Mouse (Mus musculus) heart, postnatal 0 days (tissue): ENCODE measurements around the gene Zdhhc8. TPM values are rescaled to one million over a fixed set of nuclear protein-coding genes. Genes with fewer than 3 reads are reported as not detected.

ENCODE experiments used
- ATAC-seq: fragments of 200-750 bp; cut with Nextera tagmentation; 2 replicates; pipeline ENCODE4 v1.8.0; 2017; ENCODE audit warnings: low read depth, moderate number of reproducible peaks, moderate library complexity; ENCODE audit not compliant: insufficient read depth
- DNase-seq: peaks from one replicate; pipeline ENCODE4 v3.0.0-alpha.2; 2016; ENCODE audit warnings: low spot score
- H3K27ac ChIP-seq: fragments of 300-500 bp; sonication (generic); 2 replicates; pipeline ENCODE4 v1.5.1; 2014; ENCODE audit warnings: low read depth, mild to moderate bottlenecking
- H3K27me3 ChIP-seq: fragments of 300-500 bp; sonication (generic); 2 replicates; pipeline ENCODE4 v1.6.1; 2014; ENCODE audit warnings: low read length, mixed read lengths; ENCODE audit not compliant: control insufficient read depth, insufficient read depth
- H3K36me3 ChIP-seq: fragments of 300-500 bp; sonication (generic); replicated peaks from 2 replicates; pipeline ENCODE4 v1.6.1; 2014; ENCODE audit warnings: low read length, mixed read lengths; ENCODE audit not compliant: control insufficient read depth, insufficient read depth
- H3K4me1 ChIP-seq: fragments of 300-500 bp; sonication (generic); 2 replicates; pipeline ENCODE4 v1.6.1; 2014; ENCODE audit warnings: antibody characterized with exemption; ENCODE audit not compliant: control insufficient read depth, insufficient read depth
- H3K4me2 ChIP-seq: fragments of 300-500 bp; sonication (generic); 2 replicates; pipeline ENCODE4 v1.6.1; 2014; ENCODE audit warnings: low read depth, mild to moderate bottlenecking, low read length, moderate library complexity
- H3K4me3 ChIP-seq: fragments of 300-500 bp; sonication (generic); 2 replicates; pipeline ENCODE4 v1.5.1; 2014; ENCODE audit warnings: low read depth, low read length
- H3K9ac ChIP-seq: fragments of 300-500 bp; sonication (generic); replicated peaks from 2 replicates; pipeline ENCODE4 v1.6.1; 2014; ENCODE audit warnings: low read depth, low read length, mixed read lengths
- H3K9me3 ChIP-seq: fragments of 300-500 bp; sonication (generic); replicated peaks from 2 replicates; pipeline ENCODE4 v1.6.1; 2016; ENCODE audit warnings: low read length; ENCODE audit not compliant: control insufficient read depth
- CTCF ChIP-seq: IDR thresholded peaks from 2 replicates; pipeline ENCODE4 v1.5.1; 2016; ENCODE audit warnings: antibody characterized with exemption, control low read depth, low read depth
- EP300 ChIP-seq: IDR thresholded peaks from 2 replicates; pipeline ENCODE4 v1.6.1; 2016; ENCODE audit warnings: antibody characterized with exemption, low read depth
- WGBS: fragments of 180-500 bp; shearing (Covaris S2); extraction: QIAGEN DNeasy Blood & Tissue Kit; methylation state at CpG from one replicate; pipeline ENCODE4 v1.1.7; 2014; 5-methylcytosine and 5-hydroxymethylcytosine counted together
- polyA plus RNA-seq: library from polyadenylated mRNA; unstranded; fragments of >200 nt; fragmentation: Nextera tagmentation; extraction: Ambion mirVana; gene quantifications from 2 replicates; pipeline ENCODE4 v1.2.1, GENCODE M21; 2015
- total RNA-seq: library from RNA; depleted of rRNA; stranded (reverse); fragments of >200 nt; gene quantifications from 2 replicates; pipeline ENCODE4 v1.2.3, GENCODE M21; 2014; ENCODE audit warnings: low replicate concordance

Zdhhc8 gene
- total and polyA plus RNA-seq, 2 experiments from 2014 or later: 16.4 to 27.7 TPM

- Histone ChIP-seq H3K9me3 (no peaks in the 10 kb centered on the region), H3K4me1 (peaks cover 10% of the 10 kb centered on the region), H3K27ac (no peak overlapping the region), H3K27me3 (no peaks in the 10 kb centered on the region), H3K9ac (no peak overlapping the region), H3K4me3 (no peak overlapping the region), H3K36me3 (peaks cover 70% of the 10 kb centered on the region), H3K4me2 (no peak overlapping the region)
- ATAC-seq: no peak
- WGBS: 77% methylated on average over 6 of the region's 6 CpGs
- TF ChIP-seq CTCF: no peak
- no peak for TF ChIP-seq EP300
- DNase-seq: no peak
These were observed 17.8 kb upstream of the Zdhhc8 start for GRCm38 (mm10) chr16:18252736-18253135.

DNA sequence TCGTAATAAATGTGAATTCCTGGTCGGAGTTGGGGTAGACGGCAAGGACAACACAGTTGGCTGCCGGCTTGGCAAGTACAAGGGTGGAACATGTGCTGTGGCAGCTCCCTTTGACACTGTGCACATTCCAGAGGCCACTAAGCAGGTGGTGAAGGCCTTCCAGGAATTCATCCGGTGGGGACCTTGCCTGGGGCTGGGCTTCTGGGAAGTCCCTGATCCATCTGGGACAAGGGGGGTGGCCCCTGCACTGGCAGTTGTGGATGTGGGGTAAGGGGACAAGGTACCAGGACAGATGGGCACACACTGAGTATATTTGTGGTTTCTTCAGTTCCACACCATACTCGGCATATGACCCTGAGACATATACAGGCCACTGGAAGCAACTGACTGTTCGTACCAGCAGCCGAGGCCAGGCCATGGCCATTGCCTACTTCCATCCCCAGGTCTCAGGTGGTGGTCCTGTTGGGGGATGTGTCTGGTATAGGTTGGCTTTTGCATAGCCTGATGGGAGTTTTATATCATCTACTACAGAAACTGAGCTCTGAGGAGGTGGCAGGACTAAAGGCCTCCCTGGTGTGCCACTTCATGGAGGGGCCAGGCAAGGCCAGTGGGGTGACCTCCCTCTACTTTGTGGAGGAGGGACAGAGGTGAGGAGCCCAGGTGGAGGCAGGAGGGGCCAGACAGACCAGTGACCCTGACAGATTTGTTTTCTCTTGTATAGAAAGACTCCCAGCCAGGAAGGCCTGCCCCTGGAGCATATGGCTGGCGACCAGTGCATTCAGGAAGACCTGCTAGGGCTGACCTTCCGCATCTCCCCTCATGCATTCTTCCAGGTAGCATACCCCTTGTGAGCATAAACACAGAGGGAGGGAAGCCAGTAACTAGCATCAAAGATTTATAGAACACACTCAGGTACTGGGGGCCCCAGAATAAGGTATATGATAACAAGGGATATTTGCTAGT is 16.2 kb upstream of the Zdhhc8 start:
- Histone ChIP-seq H3K9me3 (no peaks in the 10 kb centered on the region), H3K27ac (no peak overlapping the region), H3K4me3 (no peak overlapping the region), H3K36me3 (peaks cover 62% of the 10 kb centered on the region), H3K4me2 (0 out of 2 replicates have a peak overlapping the region, but pooled peaks have one; percentile 88), H3K4me1 (peaks cover 20% of the 10 kb centered on the region), H3K27me3 (no peaks in the 10 kb centered on the region), H3K9ac (no peak overlapping the region)
- DNase-seq (no peak), ATAC-seq (no peak)
- no peak for TF ChIP-seq CTCF
- no peak for TF ChIP-seq EP300
- WGBS: 49% methylated on average over 10 of the region's 10 CpGs

- 63% methylated on average over 4 of the region's 4 CpGs for WGBS
- Histone ChIP-seq H3K4me3 (no peak overlapping the region), H3K4me2 (peak overlapping the region; percentile 88), H3K27ac (no peak overlapping the region), H3K9ac (peak overlapping the region; percentile 75; the same call in 1 of the 2 replicates), H3K36me3 (peaks cover 62% of the 10 kb centered on the region), H3K4me1 (peaks cover 20% of the 10 kb centered on the region), H3K9me3 (no peaks in the 10 kb centered on the region), H3K27me3 (no peaks in the 10 kb centered on the region)
- ATAC-seq (no peak), DNase-seq (no peak)
- TF ChIP-seq EP300: no peak
- TF ChIP-seq CTCF: no peak
These were observed 15.3 kb upstream of the Zdhhc8 start for GRCm38 (mm10) chr16:18250231-18250630.

DNA sequence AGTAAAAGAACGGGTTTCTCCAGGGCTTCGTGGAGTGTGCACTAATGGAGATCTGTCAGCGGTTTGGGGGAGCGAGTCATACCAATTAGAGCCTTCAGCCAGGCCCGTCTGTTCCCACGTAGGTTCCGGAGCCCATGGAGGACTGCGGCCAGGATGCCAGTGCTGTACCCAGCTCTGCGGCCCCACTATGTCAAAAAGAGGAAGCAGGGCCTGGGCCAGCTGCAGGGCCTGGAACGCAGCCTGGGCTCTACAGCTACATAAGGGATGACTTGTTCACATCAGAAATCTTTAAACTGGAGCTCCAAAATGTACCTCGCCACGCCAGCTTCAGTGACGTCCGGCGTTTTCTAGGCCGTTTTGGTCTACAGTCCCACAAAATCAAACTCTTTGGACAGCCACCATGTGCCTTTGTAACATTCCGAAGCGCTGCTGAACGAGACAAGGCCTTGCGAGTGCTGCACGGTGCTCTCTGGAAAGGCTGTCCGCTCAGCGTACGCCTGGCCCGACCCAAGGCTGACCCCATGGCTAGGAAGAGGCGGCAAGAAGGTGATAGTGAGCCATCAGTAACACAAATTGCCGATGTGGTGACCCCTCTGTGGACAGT is 14.5 kb upstream of the Zdhhc8 start:
- H3K4me2 ChIP-seq: peak overlapping the region; percentile 88
- no peak for DNase-seq
- H3K4me1 ChIP-seq: peaks cover 20% of the 10 kb centered on the region
- H3K27ac ChIP-seq: peak overlapping the region; percentile 90
- no peaks in the 10 kb centered on the region for H3K9me3 ChIP-seq
- H3K27me3 ChIP-seq: no peaks in the 10 kb centered on the region
- peak overlapping the region; percentile 75 for H3K9ac ChIP-seq
- H3K36me3 ChIP-seq: peaks cover 62% of the 10 kb centered on the region
- no peak; the same call in 1 of the 2 replicates for ATAC-seq
- WGBS: 3% methylated on average over 27 of the region's 27 CpGs
- H3K4me3 ChIP-seq: peak overlapping the region; percentile 88
- no peak for TF ChIP-seq CTCF
- no peak for TF ChIP-seq EP300

DNA sequence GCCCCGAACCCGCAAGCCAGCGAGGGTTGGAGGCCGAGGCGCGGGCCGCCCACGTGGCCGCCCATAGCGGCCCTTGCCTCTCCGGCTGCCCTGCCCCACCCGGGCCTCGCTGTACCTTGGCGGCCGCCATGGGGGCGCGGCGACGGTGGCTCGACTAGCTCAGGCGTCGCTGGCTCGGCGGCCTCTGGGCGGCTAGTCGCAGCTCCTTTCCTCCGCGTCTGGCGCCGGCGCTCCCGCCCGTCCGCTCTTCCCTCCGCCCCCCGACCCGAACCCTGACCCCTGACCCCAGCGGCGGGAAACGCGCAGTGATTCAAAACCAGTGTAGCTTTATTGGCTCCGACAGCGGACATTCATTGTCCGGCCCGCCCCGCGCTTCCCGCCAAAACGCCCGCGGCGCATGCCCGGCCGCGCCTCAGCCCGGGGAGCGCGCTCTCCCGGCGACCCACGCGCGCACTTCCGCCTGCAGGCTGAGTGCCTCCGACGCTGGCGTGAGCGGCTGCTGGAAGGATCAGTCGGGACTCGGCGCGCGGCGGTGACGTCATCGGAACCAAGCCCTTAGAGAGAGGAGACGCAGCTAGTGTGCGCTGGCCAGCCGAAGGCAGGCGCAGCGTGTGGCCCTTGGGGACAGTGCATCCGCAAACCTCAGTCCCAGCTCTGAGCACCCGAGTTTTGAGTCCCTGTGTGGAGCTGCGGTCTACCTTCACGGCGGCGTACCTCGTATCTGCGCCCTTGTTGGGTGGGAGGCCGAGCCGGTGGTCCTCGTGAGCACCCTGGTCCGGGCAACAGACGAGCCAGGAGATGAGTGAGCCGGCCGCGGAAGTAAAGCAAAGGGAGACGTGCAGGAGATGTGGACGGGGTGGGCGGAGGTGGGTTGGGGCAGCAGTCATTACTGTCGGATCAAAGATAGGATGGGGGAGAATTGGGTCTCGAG is 13.8 kb upstream of the Zdhhc8 start, which contains the start of the genes Trmt2a and Ranbp1:
Trmt2a (plus strand) TSS at position 247 of the 931 bp plus-strand sequence.
Ranbp1 (minus strand) TSS at position 300 of the 931 bp plus-strand sequence.
- peak; percentile 97 for DNase-seq
- WGBS: under 1% methylated on average over 95 of the region's 102 CpGs
- Histone ChIP-seq H3K4me1 (peaks cover 20% of the 10 kb centered on the region), H3K4me3 (peak within 1 kb of the TSS; percentile 88), H3K27ac (peak within 1 kb of the TSS; percentile 90), H3K9ac (peak within 1 kb of the TSS; percentile 81), H3K4me2 (peak within 1 kb of the TSS; percentile 88), H3K36me3 (peaks cover 62% of the 10 kb centered on the region), H3K9me3 (no peaks in the 10 kb centered on the region), H3K27me3 (no peaks in the 10 kb centered on the region)
- no peak for TF ChIP-seq CTCF
- TF ChIP-seq EP300: peak; percentile 94; the same call in 1 of the 2 replicates
- ATAC-seq: peak; percentile 94
